Mouse (Mus musculus): ENCODE data around the gene Glb1.

DNA sequence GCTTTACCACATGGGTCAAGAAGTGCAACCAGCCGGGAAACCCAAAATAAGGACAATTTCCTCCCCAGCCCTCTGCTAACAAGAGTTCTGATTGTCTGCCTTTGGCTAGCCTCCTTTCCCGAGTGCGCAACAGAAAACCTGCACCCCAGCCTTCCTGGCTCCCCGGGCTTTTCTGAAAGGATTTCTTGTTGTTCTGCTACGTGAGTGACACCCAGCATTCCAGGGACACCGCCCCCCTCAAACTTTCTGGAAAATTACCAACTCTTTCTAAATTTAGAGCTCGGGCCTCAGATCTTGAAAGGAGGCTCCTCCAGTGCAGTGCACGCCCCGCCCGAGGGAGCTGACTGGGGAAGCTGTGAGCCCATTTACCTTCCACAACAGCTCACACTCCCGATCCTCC lies 114.5 kb downstream of the Glb1 start, which contains the start of gene C130032M10Rik:
- no peak for TF ChIP-seq POLR2A (IDR thresholded peaks at IDR 0.05; ENCODE audit: control insufficient read depth, low read depth, low read length)
- TF ChIP-seq CTCF (IDR thresholded peaks at IDR 0.05; ENCODE audit: control insufficient read depth, insufficient read depth, insufficient replicate concordance, low read depth, low read length) = no peak
